Mouse (Mus musculus): ENCODE data around the gene Mtmr1.

DNA sequence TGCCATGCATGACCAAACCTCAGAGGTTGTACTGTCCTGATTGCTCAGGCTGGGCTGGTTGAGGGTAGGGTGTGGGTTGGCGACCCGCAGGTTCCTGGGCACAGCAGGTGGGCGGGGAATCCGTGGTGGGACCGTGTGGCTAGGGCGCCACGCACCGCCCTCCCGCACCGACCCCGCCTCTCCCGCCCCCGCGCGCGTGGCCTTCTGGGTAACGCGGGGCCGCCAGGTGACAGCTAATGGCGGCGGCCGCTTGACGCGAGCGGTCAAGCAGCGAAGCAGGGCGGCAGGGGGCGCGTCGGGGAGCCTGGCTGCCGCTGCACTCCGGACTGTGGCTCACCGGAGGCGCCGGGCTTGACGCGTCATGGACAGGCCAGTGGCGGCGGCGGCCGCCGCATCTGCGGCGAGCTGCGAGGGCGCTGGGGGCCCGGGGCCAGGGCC, at the start of gene Mtmr1:
- TF ChIP-seq CTCF (IDR thresholded peaks at IDR 0.05; ENCODE audit: low read depth) (peak; percentile 41), EP300 (IDR thresholded peaks at IDR 0.05; ENCODE audit: low read depth) (no peak)

Measured in liver, postnatal 0 days (tissue).